Mouse (Mus musculus): ENCODE measurements around the gene Olfr822.
"Not testable (repeated sequence)": the region's sequence is repeated elsewhere in the genome, so short reads cannot be mapped to it uniquely, and the experiment has no call there.

Olfr822 gene

DNA sequence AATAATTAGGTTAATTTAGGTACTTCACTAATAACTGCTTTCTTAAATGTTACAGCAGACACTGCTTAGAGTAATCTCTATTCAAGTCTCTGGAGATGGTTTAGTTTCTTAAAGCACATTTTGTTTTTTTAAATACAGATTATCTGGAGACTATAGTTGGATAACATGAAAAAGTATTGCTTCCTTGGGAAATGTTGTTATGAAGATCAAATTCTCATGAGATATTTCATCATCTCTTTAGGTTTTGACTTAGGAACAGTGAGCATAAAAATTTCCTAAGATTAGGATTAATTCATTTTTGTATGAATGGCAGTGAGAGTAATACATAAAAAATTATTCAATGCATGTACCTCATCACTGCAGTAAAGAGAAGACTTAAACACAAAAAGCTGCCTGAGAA, at the start of gene Olfr822:
Gene Olfr822 (plus strand): TSS at position 301 of the 400 bp plus-strand sequence.
- in situ Hi-C loops (cut with MseI, MboI): no loop called here

DNA sequence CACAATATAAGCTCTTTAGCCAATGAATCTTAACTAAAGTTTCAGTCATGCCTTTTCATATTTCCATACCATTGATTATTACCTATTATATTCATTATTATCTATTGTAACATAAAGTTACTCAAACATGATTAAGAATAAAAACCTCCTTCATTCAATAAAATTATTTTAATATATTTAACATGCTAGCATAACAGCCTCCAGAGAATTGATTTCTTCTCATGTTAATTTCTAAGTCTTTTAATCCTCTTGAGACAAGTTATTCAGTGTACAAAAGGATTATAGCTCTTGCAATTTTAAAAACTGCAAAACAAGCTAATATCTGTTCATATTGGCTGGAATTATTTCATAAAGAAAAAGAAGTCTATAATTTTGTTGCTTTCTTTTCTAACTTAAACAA, 41.0 kb upstream of the Olfr822 start, which contains the start of gene Olfr821:
Gene Olfr821 (plus strand): TSS at position 301 of the 400 bp plus-strand sequence.
- in situ Hi-C loops (cut with MseI, MboI): no loop called here

DNA sequence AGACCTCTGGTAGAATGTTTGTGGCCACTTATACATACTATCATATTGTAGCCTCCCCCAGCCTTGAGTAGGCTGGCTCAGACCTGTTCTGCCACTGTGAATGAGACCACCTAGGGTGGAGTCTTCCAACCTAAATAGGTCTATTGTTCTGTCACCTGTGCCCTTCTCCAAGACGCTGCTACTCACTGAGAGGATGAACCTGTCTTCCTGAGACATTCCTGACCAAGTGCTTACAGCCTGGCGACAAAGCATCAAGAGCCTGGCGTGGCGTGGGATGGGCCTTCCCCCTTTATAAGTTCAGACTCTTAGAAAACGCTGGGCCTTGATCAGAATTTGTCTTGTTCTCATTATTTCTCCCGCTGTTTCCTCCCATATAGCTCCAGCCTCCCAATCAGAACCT, 33.9 kb upstream of the Olfr822 start:
- in situ Hi-C loops (cut with MseI, MboI): no loop called here

DNA sequence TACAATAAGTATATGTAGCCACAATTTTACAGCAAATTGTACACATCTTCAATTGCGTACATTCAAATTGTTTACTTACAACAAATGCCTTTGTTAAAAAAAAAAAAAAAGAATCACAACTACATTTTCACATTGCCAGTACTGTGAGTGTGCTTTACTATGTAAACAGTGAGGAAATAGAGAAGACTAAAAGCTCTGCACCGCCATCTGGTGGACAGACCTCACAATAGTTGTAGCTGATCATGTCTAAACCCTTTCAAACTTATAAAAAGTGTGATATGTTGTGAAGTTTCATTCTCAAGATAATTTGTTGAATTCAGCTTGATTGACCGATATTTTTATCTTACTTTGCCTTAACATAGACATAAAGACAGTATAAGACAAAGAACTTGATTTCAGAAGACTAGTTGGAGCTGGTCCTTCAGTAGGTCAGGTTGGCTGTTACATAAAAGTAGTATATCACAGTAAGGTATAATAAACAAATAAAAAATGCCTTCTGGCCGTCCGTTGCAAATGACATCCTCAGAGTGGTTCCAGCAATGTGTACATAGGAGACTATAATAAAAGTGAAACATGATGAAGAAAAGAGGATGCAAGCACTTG, 21.9 kb downstream of the Olfr822 start:
- in situ Hi-C loops (cut with MseI, MboI): loop anchor here (10.0 kb wide), 1 partner anchor 98 kb away; no protein-coding TSS in a partner anchor

DNA sequence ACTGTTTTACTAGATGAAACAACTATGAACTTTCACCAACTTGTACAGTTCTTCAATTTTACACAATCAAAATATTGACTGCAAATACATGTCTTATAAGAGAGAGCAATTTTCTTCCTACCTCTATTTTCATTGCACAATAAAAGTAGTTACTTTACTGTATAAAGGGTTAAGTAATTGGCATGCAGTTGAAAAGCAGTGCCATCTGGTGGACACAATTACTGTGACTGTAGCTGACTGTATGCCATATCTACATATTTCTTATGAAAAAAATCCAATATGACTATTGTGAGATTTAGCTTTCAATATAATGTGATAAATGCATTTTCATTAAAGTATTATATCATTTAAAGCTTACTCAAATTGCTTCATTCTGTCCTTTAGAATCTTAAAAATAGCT, 25.1 kb downstream of the Olfr822 start:
- in situ Hi-C loops (cut with MseI, MboI): loop anchor here (10.0 kb wide), 1 partner anchor 101 kb away; no protein-coding TSS in a partner anchor

DNA sequence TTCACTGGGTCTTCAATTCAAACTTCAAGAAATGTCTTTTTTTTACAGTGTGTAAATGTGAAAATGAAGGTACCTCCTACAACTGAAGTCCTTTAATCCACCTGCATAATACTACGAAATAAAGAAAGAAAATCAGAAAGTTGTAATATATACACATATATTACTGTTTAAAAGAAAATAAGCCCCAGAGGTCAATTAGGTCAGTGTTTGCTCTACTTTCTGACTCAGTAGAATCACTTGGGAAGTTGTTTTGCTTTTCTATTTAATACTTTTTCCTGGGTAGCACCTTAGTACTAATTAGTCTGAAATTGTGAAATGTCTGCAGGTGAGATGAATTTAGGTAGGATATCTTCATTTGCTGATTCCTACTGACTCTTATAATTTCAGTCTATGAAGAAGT, 44.3 kb downstream of the Olfr822 start, which contains the start of gene Olfr823:
Gene Olfr823 (minus strand): TSS at position 101 of the 400 bp plus-strand sequence.
- in situ Hi-C loops (cut with MseI, MboI): not testable (repeated sequence)

DNA sequence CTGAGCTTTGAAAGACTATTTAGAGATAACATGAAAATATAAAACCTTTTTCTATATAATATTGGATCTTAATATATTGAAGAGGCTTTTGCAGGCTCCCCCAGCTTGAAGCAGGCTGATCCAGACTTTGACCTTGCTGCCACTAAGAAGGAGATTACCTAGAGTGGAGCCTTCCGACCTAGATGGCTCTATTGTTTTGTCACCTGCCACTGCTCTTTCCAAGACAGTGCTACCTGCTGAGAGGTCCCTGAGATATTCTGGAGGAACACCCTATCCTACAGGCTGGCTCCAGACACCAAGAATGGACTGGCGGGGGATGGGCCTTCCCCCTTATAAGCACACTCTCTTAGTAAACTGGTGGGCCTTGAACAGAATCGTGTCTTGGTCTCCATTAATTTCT, 45.0 kb downstream of the Olfr822 start:
- in situ Hi-C loops (cut with MseI, MboI): not testable (repeated sequence)
